Mouse (Mus musculus) left cerebral cortex, postnatal 10 days (tissue): ENCODE data around the gene Tubg2. TPM values are rescaled to one million over a fixed set of nuclear protein-coding genes. Genes with fewer than 3 reads are reported as not detected.
A peak's percentile ranks its signal among the peaks of the same experiment; 100 is the strongest.

Source experiments
- DNase-seq, 2 experiments: peaks; one replicate each; pipeline ENCODE4 v3.0.0; 2021 to 2022; ENCODE audit warnings: low spot score in 2 of 2, mixed read lengths in 1 of 2; ENCODE audit errors: extremely low spot score in 1 of 2
- intact Hi-C: fragments of 180-260 bp; cut with DNase I; formaldehyde crosslinking; loops from one replicate; pipeline ENCODE4 v1.15.1; 2025
- total RNA-seq, 2 experiments: library from RNA; stranded (reverse); gene quantifications; 2 replicates each; pipeline ENCODE4 v1.2.3; 2021

Gene Tubg2
- total RNA-seq, 2 experiments from 2014 or later = 46.6 to 48.8 TPM

DNA sequence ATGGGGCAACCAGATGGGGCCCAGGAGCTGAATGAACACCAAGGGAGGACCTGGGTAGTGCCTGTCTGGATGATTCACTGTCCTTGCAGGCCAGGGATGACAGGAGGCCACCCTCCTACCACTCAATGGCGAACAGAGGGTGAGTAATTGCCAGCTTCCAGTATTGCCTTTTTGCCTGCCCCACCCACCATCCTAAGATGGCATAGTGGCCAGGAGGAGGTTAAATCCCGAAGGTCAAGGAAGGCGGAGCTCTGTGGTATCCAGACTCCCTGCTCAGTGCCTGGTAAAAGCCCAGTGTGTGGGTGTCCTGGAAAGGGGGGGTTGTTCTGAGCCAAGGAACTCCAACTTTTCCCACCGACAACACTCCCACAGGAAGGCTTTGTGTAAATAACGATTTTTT lies 6.6 kb downstream of the Tubg2 start:
- intact Hi-C loops = no loop called here
- no peak for DNase-seq

DNA sequence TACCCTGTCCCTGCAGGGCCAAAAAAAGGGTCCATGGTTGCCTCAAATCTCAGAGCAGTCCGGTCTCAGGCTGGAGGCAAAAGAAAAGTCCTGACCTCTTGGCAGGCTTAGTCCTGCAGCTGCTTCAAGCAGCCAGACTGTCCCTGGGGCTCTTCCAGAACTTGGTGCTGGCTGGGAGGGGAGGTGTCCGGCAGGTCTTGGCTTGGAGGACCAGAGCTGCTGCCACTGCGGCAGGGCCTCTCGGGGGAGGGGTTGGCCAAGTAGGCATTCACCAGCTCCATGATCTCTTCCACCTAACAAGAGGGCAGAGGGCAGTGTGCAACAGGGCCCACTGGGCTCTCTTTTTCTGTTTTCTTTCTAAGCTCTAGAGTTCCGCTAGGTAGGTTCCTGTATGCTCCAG lies 7.1 kb downstream of the Tubg2 start:
- peak in 1 of 2 experiments; percentile 71 for DNase-seq
- intact Hi-C loops = no loop called here

DNA sequence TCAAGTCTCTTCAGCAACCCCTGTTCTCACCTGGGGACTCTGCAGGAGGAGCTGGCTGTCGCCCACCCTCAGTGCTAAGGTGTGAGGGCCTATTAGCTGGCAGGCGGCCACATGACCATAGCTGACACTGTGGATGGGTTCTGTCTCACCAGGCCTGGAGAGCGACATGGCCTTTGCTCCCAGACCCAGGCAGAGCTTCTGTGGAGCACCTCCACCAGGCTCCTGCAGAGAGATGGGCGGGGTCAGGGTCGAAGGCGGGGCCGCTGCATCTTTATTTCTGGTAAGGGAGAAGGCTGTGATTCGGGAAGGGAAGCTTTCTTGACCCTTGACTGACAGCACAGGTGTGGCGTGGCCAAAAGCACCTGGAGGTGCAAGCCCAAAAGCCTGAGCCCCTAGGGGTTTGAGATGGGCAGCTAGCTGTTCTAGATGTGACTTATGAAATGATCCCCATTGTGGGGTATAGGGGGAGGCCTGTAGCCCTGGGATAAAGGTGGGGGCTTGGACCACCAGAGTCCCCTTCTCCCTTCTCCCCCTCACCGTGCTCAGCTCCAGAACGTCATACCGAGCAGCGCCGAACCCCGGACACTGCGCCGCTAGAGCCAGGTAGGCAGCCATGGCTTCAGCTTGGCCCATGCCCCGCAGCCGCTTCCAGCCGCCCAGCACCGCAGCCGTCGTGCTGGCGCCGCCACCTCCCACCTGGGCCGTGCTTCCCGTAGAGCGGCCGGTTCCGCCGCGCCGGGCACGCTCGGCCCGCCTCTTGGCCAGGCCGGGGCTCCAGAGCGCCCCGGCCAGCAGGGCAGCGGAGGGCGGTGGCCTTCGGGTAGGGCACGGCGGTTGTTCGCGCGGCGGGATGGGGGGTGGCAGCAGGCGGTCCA lies 8.0 kb downstream of the Tubg2 start:
- intact Hi-C loops = no loop called here
- DNase-seq = peak in 1 of 2 experiments; percentile 39

DNA sequence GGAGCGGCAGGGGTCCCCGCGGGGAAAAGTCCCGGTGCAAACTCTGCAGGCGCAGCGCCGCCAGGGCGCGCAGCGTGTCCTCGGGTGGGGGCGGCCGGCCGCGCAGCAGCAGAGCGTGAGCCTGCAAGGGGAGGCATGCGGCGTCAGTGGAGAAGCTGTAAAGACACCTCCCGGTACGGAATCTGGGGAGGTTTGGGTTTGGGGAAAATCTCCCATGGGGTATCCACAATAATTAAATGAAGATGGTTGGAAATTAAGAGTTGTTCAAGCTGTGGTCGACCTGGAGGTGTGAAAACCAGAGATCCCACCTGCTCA lies 8.6 kb downstream of the Tubg2 start:
- DNase-seq = no peak
- intact Hi-C loops = no loop called here

DNA sequence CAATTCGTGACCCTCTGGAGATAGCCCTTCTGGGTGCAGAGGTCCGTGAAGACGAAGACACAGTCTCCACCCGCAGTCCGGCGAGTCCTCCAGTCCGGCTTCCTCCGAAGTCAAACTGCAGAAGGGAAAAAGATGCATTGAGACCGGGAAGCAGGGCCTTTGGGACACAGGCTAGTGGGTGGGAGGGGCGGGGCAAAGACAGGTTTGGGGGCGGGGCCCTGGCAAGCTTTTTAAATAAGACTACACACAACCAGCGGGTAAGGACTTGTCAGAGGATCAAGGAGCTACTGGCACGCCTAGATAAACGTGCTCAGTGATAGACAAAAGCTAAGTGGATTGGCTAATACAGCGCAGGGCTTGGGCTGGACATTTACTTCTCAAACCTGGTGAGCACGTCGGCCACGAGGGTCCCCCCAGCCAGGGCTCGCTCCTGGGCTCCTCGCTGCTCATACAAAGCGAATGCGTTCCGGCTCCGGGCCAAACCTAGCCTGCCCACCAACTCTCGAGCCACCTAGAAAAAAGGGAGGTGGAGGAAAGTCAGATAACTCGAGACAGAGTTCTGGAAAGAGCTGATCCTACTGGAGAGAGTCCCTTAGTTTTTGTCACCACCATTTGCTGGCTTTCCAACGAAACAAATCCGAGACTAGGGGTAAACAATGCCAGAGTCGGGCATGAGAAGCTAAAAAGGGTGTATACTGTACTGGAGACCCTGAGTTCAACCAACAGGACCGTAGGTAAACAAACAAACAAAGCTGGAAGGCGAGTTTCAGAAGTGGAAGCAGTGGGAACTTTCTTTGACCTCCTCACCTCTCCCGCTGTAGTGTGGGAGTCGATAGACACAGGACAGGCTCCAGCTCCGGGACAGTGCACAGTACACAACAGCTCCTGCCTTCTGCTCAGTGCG lies 9.2 kb downstream of the Tubg2 start:
- intact Hi-C loops = no loop called here

DNA sequence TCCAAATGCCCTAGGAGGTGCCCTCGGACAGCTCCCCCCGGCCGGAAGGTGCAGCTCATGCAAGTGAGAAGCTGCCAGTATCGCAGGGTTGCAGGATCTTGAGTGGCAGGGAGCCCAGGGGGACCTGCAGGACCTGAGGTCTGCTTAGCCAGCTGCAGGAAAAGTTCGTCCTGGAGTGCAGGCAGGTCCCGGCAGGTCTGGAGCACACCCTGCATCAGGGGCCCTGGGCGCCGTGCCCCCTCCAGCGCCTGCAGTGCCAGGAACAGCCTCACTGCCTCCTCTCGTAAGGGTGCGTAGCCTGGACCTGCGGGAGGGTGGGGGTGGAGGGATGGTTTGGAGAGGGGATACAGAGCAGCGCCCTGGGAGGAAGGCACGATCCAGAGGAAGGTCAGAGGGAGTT lies 10.7 kb downstream of the Tubg2 start:
- intact Hi-C loops = no loop called here
- no peak for DNase-seq

More for the DNA sequence above, 9.2 kb downstream of the Tubg2 start:
- peak in 1 of 2 experiments; percentile 34 for DNase-seq

DNA sequence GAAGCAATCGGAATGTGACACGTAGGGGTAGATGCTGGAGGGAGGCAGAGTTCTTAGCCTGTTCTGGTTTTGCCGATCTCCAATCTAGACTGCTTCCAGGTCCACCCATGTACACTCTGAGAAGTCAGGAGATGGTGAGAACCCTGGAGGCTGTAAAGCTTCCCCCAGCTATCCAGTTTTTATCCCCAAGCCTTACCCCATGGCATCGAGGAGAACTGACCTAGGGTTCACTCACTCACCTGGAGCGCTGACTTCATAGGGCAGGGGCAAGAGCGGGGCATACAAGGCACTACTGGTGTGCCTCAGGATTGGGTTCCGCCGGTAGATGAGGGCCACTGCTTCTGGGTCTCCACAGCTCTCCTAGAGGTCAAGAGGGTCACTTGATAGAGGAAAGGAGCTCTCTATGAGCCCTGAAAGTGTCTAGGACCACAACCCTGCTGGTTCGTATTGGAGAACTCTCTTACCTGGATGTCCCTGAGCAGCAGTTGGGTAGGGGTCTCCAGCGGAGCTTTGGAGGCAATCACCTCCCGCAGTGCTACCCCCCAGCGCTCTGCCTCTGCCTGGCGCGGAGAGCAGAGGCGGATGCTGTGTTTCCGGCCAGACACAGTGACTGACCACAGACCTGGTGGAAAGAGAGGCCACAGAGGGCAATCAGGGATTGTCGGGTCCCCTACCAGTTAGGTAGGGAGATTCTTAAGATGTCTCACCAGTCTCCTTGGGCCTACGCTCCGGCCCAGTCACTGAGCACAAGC lies 11.7 kb downstream of the Tubg2 start:
- DNase-seq = no peak
- intact Hi-C loops = no loop called here

DNA sequence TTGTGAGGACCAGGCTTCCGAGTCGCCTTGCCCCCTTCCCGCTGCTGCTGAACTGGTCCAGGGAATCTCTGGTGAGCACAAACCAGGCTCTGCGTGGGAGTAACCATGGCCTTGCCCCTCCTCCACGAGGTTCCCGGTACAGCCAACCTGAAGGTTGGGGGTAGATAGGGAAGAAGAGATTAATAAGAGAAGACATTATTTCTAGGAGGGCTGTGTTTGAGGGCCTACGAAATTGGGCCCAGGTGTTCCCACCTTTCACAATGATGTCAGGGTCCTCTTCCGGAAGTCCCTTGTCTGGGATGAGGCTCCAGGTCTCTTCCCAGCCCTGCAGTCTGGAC lies 12.2 kb downstream of the Tubg2 start:
- DNase-seq = no peak
- intact Hi-C loops = no loop called here

DNA sequence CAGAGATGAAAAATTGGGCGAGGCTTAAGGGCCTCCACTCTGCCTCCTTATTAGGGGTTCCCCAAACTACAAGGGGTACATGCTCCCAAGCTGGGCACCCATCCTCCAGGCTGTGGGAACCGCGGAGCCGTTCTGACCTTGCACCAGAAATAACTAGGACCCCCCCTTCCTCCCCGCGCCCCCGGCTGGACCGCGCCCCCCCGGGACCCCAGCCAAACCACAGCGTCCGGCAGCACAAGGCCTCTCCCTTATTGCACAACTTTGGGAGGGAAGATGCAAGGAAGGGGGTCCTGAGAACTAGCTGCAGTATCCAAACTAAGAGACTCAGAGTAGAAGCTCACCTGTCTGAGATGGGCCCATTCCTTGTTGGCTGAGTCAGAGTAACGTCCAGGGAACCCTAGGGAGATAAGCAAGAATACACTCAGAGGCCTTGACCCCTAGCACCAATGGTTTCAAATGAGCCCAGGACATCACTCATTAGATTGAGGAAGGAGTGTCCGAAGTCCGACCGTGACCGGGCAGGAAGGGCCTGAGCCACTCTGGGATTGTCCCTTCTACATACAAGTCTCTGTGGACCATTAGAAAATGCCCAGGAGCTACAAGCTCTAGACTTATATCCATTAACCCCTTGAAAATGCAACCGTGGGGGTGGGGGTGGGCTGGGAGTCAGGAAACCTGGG lies 12.7 kb downstream of the Tubg2 start:
- DNase-seq = no peak
- intact Hi-C loops = no loop called here

DNA sequence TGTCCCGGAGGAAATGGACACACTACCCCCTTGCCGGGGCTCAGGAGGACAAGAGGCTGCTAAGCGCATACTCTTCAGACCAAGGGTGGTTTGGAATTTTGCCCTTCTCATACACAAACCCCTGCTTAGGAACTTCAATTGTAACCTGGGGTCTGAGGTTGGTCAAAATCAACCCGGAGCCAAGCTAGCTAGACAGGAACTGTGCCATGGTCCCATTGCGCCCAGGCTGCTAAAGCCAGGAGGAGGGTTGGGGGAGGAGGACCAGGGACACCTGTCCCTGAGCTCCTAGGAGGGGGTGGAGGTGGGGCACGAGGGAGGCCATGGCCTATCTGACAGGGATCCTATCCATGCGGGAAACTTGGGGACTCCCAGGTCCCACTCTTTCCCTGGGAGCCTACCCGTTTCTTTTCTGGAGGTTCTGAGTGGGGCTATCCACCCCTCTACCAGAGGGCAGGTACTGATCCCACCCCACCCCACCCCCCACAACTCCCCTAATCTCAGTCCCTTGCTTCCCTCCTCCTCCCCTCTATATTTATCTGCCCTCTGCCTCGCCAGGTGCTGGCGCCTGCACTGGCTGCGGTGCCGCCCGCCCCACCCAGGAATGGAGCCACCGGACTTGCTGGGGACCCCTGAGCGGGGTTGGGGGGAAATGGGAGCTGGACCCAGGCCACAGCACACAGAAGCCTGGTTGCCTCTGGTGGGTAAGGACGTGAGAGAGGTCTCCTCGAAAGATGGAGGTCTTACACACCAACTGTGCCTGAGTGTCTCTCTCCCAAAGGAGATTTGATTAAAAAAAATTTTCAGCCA lies 13.8 kb downstream of the Tubg2 start:
- intact Hi-C loops = loop anchor here (5.0 to 10.0 kb wide), 2 partner anchors 37 to 185 kb away; no protein-coding TSS in a partner anchor
- no peak for DNase-seq

DNA sequence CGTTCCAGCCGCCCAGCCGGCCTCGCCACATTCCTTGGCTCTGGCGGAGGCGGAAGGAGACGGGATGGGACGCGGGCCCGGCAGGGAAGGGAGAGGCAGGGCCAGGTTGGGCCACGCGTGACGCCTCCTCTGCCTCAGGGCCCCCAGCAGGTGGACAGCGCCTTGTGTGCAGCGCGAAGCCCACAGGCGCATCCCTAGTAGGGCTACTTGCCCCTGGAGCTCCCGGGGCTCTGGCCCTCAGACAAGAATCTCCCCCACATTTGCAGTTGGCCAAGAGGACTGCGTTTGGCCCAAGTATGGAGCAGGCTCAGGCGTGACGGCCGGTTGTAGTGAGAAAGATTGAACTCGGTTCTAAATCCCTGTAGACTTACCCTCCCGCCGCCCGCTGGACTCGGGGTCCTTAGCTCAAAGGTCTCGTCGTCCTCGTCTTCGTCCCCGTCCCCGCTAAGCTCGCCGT lies 14.7 kb downstream of the Tubg2 start, which contains the start of gene Cntnap1:
TSS of gene Cntnap1 (plus strand) at position 170 of the 457 bp plus-strand sequence.
- intact Hi-C loops = loop anchor here (5.0 to 10.0 kb wide), 2 partner anchors 38 to 186 kb away; no protein-coding TSS in a partner anchor

DNA sequence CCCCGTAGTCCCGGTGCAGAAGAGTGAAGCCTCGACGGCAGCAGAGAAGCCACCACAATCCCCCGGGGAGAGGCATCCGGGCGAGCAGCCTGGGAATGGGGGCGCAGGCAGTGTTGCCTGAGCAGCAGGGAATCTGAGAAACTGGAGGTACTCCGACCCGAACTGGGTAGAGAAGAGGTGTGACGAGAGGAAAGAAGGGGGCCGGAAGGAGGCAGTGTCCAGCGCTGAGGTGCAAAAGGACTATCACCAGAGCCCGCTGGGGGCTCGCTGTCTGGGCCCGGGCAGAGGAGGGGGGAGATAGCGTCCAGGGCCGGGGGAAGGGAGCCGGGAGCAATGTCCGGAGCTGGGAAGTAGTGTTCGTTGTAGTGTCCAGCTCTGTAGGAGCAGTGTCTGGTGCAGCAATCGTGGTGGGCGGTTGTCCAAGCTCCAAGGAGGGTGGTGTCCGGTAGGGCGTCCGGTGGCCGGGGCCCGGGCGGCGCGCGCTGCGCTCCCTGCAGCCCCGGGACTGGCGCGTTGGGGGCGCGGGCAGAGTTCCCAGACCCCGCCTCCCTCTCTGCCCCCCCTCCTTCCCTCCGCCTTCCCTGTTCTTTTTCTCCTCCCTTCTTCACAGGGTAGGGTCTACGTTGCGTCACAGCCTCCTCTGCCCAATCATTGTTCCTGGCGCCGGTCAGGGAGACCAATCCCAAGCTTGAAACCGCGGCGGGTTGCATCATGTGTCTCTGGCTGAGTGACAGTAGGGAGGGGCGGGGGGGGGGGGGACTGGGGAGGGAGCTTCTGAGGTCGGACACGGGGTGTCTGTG lies 15.3 kb downstream of the Tubg2 start, which contains the start of gene Plekhh3:
TSS of gene Plekhh3 (minus strand) at position 541 of the 800 bp plus-strand sequence.
- intact Hi-C loops = loop anchor here (5.0 to 10.0 kb wide), 2 partner anchors 39 to 186 kb away; no protein-coding TSS in a partner anchor
- DNase-seq = peak; percentile 97

More for the DNA sequence above, 14.7 kb downstream of the Tubg2 start, which contains the start of gene Cntnap1:
- DNase-seq = peak in 1 of 2 experiments; percentile 75

DNA sequence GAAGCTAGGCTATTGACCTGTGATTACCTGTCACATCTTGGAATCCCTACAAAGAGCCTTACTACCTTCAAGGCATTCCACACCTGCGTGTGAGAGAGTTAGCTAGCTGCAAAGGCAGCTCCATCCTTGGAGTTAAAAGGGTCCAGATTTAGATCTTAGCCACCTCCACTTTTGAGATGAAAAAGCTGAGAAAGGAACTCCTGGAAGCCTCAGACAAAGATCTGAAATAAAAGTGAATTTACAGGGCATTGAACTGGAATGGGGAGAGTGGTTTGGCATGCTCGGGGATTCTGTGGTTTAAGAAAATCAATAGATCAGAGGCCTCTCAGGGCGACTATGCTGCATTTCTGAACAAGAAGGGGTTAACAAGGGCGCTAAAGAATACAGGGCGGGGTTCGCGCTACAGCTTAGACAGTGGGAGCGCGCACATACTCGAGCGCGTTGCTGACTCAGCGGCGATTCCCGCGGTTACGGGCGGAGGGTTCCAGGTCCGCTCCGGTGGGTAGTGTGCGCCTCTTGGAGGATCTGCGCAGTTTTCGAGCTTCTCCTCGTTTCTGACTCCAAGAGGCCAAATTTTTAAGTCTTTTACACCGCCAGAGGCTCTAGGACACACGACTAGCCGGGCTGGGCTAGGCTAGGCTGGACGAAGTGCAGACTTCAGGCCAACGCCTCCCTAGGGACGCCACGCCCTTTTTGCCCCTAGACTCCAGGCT lies 16.2 kb downstream of the Tubg2 start:
- intact Hi-C loops = loop anchor here (5.0 to 10.0 kb wide), 2 partner anchors 40 to 187 kb away; no protein-coding TSS in a partner anchor
- peak; percentile 59 to 84 for DNase-seq

DNA sequence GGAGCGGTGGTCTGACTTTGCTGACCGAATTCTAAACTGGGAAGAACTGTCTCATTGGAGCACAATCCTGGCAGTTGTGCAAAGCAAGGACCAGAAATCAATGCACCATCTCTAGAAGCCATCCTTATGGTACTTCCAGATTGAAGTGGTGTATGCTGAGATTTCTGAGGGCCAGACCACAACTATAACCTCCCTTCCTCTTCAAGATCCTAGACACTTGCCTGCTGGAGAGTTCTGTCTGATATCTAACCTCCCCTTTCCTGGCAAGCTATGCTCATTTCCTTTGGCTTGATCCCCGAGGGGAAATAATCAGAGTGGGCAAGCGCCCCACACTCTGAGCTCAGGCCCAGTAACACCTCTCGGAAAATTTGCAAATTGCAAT lies 16.7 kb downstream of the Tubg2 start:
- intact Hi-C loops = loop anchor here (5.0 to 10.0 kb wide), 2 partner anchors 40 to 188 kb away; no protein-coding TSS in a partner anchor
- DNase-seq = no peak

DNA sequence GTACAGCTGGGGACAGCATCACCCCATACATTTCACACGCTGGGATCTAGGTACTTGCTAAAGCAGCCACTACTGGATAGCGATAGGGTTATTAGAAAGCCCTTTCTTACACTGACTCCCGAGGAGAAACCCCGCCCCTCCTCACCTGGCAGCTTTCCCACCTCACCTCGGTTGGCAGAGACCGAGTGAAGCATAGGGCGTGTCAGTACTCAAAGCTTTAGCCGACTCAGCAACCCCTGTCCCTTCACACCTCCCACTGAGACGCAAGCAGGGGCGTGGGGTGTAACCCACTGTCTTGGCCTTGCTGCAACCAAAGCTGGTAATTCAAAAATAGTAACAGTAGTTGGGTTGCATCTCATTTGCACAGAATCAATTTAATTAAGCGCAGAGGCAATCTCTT lies 17.4 kb downstream of the Tubg2 start:
- peak in 1 of 2 experiments; percentile 70 for DNase-seq
- intact Hi-C loops = loop anchor here (5.0 to 10.0 kb wide), 2 partner anchors 41 to 188 kb away; no protein-coding TSS in a partner anchor
